Mouse (Mus musculus): ENCODE measurements around the gene Igsf8. TPM values are rescaled to one million over a fixed set of nuclear protein-coding genes. Genes with fewer than 3 reads are reported as not detected.

Gene Igsf8
- polyA plus RNA-seq (2015; fragmentation: Nextera tagmentation; extraction: Ambion mirVana), result 137 and 162 TPM in 2 replicates

GRCm38 (mm10) chr1:172261477-172262078 is at the start of gene Igsf8:
Igsf8 (plus strand) TSS chr1:172261641.
- Histone ChIP-seq H3K4me2 (replicated peaks) (no peak within 1 kb of the TSS), H3K27me3 (no peaks in the 10 kb centered on the region), H3K4me1 (peaks cover 6% of the 10 kb centered on the region), H3K9ac (replicated peaks) (no peak within 1 kb of the TSS), H3K36me3 (no peaks in the 10 kb centered on the region), H3K9me3 (no peaks in the 10 kb centered on the region), H3K27ac (replicated peaks) (peak within 1 kb of the TSS; percentile 62), H3K4me3 (no peak within 1 kb of the TSS)
- ATAC-seq (replicated peaks), result no peak
- 13% methylated on average over 8 of the region's 8 CpGs for WGBS

- 59% methylated on average over 5 of the region's 5 CpGs for WGBS
- no peaks in the 10 kb centered on the region for H3K36me3 ChIP-seq
- H3K27me3 ChIP-seq, result no peaks in the 10 kb centered on the region
- H3K4me3 ChIP-seq, result no peak overlapping the region
- ATAC-seq (replicated peaks), result no peak
- no peak overlapping the region for H3K4me2 ChIP-seq (replicated peaks)
- H3K9ac ChIP-seq (replicated peaks), result no peak overlapping the region
- peaks cover 35% of the 10 kb centered on the region for H3K4me1 ChIP-seq
- H3K27ac ChIP-seq (replicated peaks), result no peak overlapping the region
- H3K9me3 ChIP-seq, result no peaks in the 10 kb centered on the region
Measured at GRCm38 (mm10) chr1:172212776-172213175, 48.7 kb upstream of the Igsf8 start.

GRCm38 (mm10) chr1:172213771-172214170 is 47.7 kb upstream of the Igsf8 start:
- peaks cover 43% of the 10 kb centered on the region for H3K4me1 ChIP-seq
- no peaks in the 10 kb centered on the region for H3K27me3 ChIP-seq
- H3K9me3 ChIP-seq, result no peaks in the 10 kb centered on the region
- no peaks in the 10 kb centered on the region for H3K36me3 ChIP-seq
- no peak overlapping the region for H3K4me2 ChIP-seq (replicated peaks)
- H3K27ac ChIP-seq (replicated peaks), result peak overlapping the region; percentile 12; the same call in 1 of the 2 replicates
- no peak overlapping the region for H3K4me3 ChIP-seq
- no peak overlapping the region for H3K9ac ChIP-seq (replicated peaks)
- WGBS, result 38% methylated on average over 4 of the region's 4 CpGs
- ATAC-seq (replicated peaks), result no peak

GRCm38 (mm10) chr1:172214748-172215147 is 46.7 kb upstream of the Igsf8 start:
- H3K27ac ChIP-seq (replicated peaks), result no peak overlapping the region
- H3K4me2 ChIP-seq (replicated peaks), result no peak overlapping the region
- ATAC-seq (replicated peaks), result no peak
- H3K27me3 ChIP-seq, result no peaks in the 10 kb centered on the region
- WGBS, result 50% methylated on average over 3 of the region's 3 CpGs
- H3K9me3 ChIP-seq, result no peaks in the 10 kb centered on the region
- no peaks in the 10 kb centered on the region for H3K36me3 ChIP-seq
- H3K9ac ChIP-seq (replicated peaks), result no peak overlapping the region
- peaks cover 53% of the 10 kb centered on the region for H3K4me1 ChIP-seq
- H3K4me3 ChIP-seq, result no peak overlapping the region

- Histone ChIP-seq H3K4me2 (replicated peaks) (peak overlapping the region; percentile 23), H3K27ac (replicated peaks) (peak overlapping the region; percentile 66), H3K4me3 (peak overlapping the region; percentile 18), H3K27me3 (no peaks in the 10 kb centered on the region), H3K4me1 (peaks cover 77% of the 10 kb centered on the region), H3K36me3 (no peaks in the 10 kb centered on the region), H3K9me3 (no peaks in the 10 kb centered on the region), H3K9ac (replicated peaks) (no peak overlapping the region)
- 1% methylated on average over 5 of the region's 5 CpGs for WGBS
- ATAC-seq (replicated peaks), result peak; percentile 53
Measured at GRCm38 (mm10) chr1:172217148-172217547, 44.3 kb upstream of the Igsf8 start.

GRCm38 (mm10) chr1:172218164-172218910 is 43.1 kb upstream of the Igsf8 start:
- H3K4me1 ChIP-seq, result peaks cover 71% of the 10 kb centered on the region
- ATAC-seq (replicated peaks), result no peak
- H3K4me3 ChIP-seq, result no peak overlapping the region
- H3K4me2 ChIP-seq (replicated peaks), result no peak overlapping the region
- peak overlapping the region; percentile 9; the same call in 1 of the 2 replicates for H3K27ac ChIP-seq (replicated peaks)
- 46% methylated on average over 15 of the region's 15 CpGs for WGBS
- no peaks in the 10 kb centered on the region for H3K9me3 ChIP-seq
- no peaks in the 10 kb centered on the region for H3K27me3 ChIP-seq
- no peak overlapping the region for H3K9ac ChIP-seq (replicated peaks)
- H3K36me3 ChIP-seq, result no peaks in the 10 kb centered on the region

- Histone ChIP-seq H3K36me3 (no peaks in the 10 kb centered on the region), H3K27ac (replicated peaks) (peak within 1 kb of the TSS; percentile 75), H3K4me2 (replicated peaks) (no peak within 1 kb of the TSS), H3K27me3 (no peaks in the 10 kb centered on the region), H3K4me3 (no peak within 1 kb of the TSS), H3K9me3 (no peaks in the 10 kb centered on the region), H3K9ac (replicated peaks) (no peak within 1 kb of the TSS), H3K4me1 (peaks cover 57% of the 10 kb centered on the region)
- WGBS, result 72% methylated on average over 19 of the region's 19 CpGs
- ATAC-seq (replicated peaks), result peak; percentile 30
Measured at GRCm38 (mm10) chr1:172219451-172220406, 41.7 kb upstream of the Igsf8 start, which contains the start of gene Casq1. Casq1 (minus strand) TSS chr1:172219868.

GRCm38 (mm10) chr1:172220414-172220813 is 41.0 kb upstream of the Igsf8 start:
- Histone ChIP-seq H3K4me2 (replicated peaks) (no peak overlapping the region), H3K4me3 (no peak overlapping the region), H3K27ac (replicated peaks) (peak overlapping the region; percentile 75), H3K9ac (replicated peaks) (no peak overlapping the region), H3K4me1 (peaks cover 54% of the 10 kb centered on the region), H3K36me3 (no peaks in the 10 kb centered on the region), H3K27me3 (no peaks in the 10 kb centered on the region), H3K9me3 (no peaks in the 10 kb centered on the region)
- peak; percentile 55 for ATAC-seq (replicated peaks)
- WGBS, result 19% methylated on average over 10 of the region's 10 CpGs

- H3K4me3 ChIP-seq, result no peak overlapping the region
- no peak overlapping the region for H3K4me2 ChIP-seq (replicated peaks)
- H3K36me3 ChIP-seq, result no peaks in the 10 kb centered on the region
- no peak for ATAC-seq (replicated peaks)
- H3K4me1 ChIP-seq, result peaks cover 54% of the 10 kb centered on the region
- WGBS, result 40% methylated on average over 11 of the region's 11 CpGs
- H3K27me3 ChIP-seq, result no peaks in the 10 kb centered on the region
- peak overlapping the region; percentile 75 for H3K27ac ChIP-seq (replicated peaks)
- H3K9me3 ChIP-seq, result no peaks in the 10 kb centered on the region
- H3K9ac ChIP-seq (replicated peaks), result no peak overlapping the region
Measured at GRCm38 (mm10) chr1:172221297-172222063, 40.0 kb upstream of the Igsf8 start.

- H3K4me1 ChIP-seq, result no peaks in the 10 kb centered on the region
- no peak for ATAC-seq (replicated peaks)
- no peaks in the 10 kb centered on the region for H3K27me3 ChIP-seq
- no peak overlapping the region for H3K4me2 ChIP-seq (replicated peaks)
- H3K9me3 ChIP-seq, result no peaks in the 10 kb centered on the region
- no peak overlapping the region for H3K4me3 ChIP-seq
- no peak overlapping the region for H3K9ac ChIP-seq (replicated peaks)
- no peaks in the 10 kb centered on the region for H3K36me3 ChIP-seq
- H3K27ac ChIP-seq (replicated peaks), result no peak overlapping the region
- WGBS, result 65% methylated on average over 2 of the region's 2 CpGs
Measured at GRCm38 (mm10) chr1:172228209-172228608, 33.2 kb upstream of the Igsf8 start.

GRCm38 (mm10) chr1:172229215-172229614 is 32.2 kb upstream of the Igsf8 start:
- no peak for ATAC-seq (replicated peaks)
- H3K27me3 ChIP-seq, result no peaks in the 10 kb centered on the region
- H3K4me2 ChIP-seq (replicated peaks), result no peak overlapping the region
- no peaks in the 10 kb centered on the region for H3K9me3 ChIP-seq
- H3K9ac ChIP-seq (replicated peaks), result no peak overlapping the region
- no peaks in the 10 kb centered on the region for H3K36me3 ChIP-seq
- H3K4me3 ChIP-seq, result no peak overlapping the region
- no peaks in the 10 kb centered on the region for H3K4me1 ChIP-seq
- 100% methylated on average over 1 of the region's 1 CpGs for WGBS
- H3K27ac ChIP-seq (replicated peaks), result no peak overlapping the region
